Mouse (Mus musculus): Measurements from ENCODE around the gene Nfia.

Nfia gene

DNA sequence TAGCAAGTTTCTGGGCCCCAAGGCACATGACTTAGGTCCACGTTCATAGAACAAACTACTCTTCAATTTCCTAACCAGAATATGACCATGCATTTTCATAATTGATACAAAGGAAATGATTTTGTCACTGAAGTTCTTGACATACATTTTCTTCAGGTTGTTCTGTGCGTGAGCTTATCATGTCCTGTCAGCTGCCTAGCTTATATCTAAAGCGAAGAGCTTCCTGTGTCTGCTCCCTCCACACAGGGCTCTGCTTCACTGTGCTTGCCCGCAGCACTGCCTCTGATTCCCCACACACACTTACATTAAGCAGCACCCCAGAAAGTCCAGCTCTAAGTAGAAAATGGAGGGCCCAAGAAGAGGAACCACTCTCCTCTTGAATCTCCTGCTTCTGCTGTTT, 310.0 kb downstream of the Nfia start:
- no peak for DNase-seq

DNA sequence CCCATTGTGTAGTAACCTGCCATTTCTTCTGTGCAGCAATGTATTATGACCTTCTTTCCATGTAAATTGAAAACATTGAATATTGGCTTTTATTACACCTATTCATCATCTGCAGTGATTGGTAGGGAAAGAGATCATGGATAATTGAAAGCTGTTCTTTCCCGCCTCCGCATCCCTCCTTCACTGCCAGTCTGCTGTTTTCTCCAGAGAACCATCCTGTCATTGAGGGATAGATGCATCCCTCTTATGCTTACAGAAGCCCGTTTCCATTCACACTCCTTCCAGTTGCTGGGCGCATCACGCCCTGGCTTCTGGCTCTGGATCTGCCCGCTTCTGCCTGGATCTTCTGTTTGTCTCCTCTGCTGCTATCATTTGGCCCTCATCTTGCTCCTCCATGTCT, 312.5 kb downstream of the Nfia start:
- DNase-seq, result no peak

DNA sequence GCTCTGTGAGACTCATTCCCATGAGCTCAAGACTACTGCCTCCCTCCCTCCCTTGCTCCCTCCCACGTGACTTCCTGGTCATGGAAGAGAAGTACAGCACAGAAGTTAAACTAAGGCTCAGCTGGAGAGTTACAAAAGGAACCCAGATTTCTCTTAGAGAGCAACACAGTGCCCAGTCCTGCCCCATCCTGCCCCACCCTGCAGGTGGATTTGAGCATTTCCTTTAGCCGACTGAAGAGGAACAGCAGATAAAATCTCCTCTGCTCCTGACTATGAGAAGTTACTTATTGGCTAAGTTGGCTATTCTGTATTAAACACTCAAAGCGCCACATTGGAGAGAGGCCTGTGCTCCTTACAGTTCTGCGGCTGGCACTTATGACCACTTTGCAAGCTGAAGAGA, 314.4 kb downstream of the Nfia start:
- peak; percentile 50 for DNase-seq

DNA sequence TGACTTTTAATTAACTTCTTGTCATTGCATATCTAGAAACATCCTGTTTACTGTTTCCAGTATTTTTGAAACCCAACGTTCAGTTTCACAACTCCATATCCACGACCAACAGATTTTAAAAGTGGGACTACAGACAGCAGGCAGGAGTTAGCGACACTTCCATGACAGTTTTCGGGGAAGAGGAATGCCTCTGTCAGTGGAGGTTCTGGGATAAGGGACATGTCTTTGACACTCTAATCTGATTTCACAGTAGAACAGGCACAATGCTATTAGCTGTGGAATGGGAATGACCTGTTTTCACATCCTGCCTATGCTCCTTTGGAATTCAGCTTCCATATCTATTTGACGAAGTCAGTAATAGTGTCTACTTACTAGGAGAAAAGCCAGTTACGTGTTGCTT, 317.5 kb downstream of the Nfia start:
- no peak for DNase-seq

DNA sequence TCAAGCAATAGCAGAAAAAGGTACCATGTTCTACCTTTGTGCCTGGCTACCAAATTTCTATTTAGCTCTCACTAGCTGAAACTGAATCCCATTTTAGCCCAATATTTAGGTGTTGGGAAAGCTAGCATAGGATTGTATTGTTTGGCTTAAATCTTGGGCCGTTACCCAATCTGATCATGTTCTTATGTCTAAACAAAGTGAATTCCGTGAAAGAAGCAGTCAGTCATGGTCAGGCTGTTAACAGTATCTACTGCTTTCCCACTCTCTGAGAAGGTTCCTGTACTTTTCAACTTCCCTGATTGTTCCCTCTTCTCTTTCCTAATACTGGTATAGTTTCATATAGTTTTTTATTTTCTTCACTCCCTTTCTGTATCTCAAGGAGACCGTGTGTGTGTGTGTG, 318.1 kb downstream of the Nfia start:
- no peak for DNase-seq

DNA sequence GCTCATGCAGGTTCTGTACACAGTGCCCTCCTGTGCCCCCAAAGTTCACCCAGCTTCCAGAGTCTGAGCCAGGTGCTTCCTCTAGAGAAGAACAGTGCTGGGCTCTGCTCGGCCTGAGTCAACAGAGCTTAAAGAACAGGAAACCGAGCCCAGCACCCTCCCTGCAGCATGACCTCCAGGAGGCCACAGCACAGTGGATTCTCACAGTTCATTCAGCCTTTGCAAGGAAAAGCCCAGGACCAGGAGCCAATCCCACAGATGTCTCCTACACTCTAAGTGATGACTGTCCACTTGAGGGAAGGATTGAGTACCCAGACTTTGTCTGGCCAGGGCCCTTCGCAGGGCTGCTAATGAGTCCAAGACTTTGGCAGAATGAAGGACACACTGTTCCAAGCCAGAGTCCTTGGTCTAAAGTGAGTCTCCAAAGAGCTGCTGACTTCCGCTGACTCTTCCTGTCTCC, 318.9 kb downstream of the Nfia start:
- DNase-seq, result peak; percentile 69

DNA sequence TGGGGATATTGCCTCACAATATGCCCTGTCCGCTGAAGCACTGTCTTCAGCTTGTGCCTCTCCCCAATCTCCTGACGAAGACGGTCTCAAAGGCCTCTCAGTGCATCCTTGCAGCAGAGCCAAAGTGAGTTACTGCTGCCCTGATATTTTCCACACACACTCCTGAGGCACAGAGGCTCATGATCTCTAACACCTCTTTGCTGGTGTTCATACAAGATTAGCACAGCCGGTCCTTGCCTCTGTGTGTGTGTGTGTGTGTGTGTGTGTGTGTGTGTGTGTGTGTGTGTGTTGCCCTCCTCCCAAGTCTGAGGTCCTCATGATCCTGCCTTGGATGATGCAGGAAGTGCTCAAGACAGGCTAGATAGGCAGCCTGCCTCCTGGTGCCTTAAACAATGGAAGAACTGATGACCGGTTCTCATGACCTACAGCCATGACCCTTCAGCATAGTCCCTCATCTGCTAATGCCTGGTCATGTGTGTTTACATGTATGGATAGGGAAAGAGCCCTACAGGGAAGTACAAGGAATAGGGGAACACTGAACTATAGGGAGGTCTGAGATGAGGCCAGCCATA, 319.5 kb downstream of the Nfia start:
- no peak for DNase-seq

DNA sequence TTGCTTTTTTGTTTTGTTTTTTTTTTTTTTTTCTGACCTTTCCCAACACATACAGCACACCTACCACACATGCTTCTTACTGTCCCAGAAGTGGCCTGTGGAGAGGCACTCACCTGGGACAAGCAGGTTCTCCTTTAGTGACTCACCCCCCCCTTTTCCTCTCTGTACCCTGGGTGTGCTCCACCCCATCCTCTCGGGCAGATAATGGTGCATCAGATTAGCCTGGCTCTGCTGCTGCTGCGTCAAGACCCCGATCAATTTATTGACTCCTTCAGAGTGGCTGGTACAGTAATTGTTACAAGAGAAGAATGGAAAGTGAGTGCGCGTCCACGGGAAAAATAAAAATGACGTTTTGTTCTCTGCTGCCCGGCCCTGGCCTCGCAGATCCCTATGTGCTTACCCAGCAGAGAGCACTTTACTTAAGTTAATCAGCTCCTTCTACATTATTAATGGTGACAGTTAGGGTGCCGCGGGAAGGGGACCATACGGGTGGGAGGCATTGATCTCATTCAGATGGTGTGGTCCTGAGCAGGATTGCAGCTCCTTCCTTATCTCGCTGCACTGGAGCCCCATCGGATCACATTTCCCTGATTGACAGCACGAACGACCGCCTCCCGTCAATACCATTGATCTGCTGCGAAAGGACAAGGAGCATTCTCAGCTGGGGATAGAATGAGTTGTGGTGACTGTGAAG, 321.7 kb downstream of the Nfia start:
- DNase-seq, result no peak

DNA sequence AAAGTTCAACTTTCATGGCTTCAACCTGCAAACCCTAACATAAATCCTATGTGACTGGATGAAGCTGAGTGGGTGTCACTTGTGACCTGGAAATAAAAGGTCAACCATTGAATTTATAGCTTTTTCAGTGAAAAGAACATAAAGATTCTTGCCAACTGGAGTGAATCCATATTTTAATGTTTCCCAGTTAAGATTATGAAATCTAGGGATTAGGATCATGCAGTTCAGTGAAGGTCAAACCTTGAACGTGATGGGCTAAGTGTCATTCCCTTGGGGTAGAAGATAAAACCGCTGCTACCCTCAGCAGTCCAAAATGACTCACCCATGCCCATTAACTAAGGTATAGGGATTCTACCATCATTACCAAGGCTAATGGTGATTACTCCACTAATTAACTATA, 322.5 kb downstream of the Nfia start:
- no peak for DNase-seq

DNA sequence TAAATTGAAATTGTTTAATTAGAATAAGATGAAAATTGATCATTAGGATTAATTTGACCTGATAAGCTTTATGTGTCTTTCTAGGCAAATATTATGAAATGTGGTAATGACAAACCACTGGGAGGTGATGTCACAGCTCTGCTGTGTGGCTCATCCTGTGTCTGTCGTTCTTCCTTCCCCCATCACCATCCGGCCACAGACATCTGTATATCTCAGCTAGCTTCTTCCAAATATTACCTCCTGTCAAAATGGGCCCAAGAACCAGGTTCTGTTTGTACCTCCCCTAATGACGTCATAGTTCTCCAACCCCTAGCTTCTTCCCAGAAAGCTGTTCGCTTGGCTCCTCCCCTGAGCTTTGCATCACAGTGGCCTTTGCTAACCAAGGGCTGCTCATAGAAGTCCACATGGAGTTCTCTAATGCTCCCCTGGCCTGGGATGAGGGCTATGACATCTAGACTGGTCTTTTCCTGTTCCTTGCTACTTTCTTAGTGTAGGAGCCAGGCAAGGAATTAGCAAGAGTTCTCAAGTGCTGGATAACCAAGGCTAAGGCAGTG, 324.6 kb downstream of the Nfia start:
- DNase-seq, result no peak

DNA sequence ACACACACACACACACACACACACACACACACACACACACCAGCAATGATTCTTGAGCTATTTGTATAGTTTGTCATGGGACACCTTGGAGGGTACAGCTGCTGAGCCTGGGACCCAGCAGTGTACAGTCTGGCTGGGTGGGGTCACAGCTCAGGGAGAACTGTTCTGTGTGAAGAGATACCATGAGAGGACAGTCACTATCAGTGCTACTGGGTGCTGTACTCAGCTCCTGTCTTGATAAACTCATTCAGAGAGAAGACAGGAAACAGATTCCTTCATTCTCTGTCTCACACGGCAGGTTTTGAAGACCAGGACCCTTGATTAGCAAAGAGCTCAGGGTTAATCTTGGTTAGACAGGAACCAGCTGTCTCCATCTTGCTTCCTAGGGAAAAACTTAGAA, 326.1 kb downstream of the Nfia start:
- DNase-seq, result no peak

DNA sequence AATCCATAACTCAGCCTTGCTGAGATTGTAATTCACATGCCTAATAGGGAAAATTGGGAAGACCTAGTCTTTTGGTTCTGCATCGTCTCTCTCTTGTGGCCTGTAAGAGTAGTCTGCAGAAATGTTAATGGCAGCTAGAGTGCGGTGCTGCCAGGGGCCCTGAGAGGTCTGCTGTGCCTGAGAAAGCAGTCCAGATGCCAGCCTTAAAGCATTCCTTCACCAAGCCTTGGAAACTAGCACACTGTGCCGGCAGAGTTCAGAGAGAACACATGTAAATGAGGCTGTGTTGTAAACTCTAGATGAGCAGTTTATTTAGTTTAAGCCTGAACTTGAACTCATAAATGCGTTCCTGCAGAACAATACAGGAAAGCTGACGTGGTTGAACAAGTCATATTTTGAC, 326.9 kb downstream of the Nfia start:
- no peak for DNase-seq

DNA sequence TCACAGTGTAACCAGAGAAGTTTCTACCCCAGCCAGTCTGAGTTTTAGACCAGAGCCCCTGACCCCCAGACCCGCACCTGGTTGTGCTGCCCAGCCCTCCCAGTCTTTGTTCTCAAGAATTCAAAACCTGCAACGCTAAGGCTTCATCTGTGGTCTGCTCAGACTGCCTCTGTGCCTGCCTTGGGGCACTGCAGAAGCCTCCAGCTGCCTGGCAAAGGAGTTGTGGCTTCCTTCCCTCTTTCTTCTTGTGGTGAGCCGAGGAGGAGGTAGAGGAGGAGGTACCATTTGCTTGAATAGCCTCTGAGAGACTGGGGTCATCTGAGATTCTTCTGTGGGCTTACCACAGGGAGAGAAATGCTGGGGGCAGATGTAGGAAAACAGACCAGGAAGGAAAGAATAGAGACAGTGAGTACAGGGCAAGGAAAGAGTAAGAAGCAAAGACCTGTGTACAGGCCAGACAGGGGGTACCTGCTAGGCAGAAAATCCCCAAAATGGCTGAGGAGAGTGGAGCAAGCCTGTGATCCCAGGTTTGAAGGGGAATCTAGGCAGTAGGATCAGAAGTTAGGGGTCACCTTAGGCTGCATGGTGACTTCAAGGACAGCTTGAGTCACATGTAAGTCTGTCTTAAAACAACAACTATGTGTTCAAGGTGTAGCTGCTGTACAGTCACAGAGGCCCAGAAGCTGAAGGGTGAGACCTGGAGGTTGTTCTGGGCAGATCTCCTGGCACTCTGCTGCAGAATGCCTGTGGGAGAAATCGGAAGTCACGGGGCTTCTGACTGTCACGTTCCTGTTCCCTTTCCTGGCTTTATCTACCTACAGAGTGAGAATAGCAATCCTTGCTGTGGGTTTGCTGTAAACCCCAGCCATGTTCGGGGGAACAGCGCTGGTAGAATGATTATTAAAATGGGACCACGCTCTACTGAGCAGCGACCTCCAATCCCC, 328.9 kb downstream of the Nfia start:
- DNase-seq, result peak; percentile 42

DNA sequence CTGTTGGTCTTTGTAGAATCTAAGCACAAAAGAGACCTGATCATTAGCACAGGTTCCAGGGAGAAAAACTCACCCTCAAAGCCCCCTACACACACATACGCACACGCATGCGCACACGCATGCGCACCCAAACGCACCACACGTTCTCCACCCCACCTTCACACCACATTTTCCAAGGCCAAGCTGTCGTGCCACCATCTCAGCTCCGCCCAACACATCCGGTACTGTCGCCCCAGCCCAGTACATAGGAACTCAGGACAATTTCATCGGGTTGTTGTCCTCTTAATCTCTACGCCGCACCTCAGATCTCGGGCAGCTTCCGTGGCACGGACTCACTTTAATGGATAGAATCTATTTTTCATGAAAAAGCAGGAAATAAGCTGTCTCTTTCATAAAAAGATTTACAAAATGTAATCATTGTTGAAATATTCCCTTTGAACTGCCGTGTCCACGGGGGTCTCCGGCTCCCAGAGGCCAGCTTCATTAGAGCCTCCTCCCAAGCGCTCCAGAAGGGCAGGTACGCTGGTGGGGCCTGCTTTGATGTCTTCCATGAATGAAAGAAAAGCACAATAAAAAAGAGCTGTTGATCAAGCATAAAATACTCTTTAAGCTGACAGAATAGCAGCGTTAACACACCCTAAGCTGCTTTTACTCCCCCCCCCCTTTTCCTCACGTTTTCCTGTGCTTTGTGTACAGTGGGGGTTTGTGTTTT, 330.2 kb downstream of the Nfia start:
- DNase-seq, result no peak

DNA sequence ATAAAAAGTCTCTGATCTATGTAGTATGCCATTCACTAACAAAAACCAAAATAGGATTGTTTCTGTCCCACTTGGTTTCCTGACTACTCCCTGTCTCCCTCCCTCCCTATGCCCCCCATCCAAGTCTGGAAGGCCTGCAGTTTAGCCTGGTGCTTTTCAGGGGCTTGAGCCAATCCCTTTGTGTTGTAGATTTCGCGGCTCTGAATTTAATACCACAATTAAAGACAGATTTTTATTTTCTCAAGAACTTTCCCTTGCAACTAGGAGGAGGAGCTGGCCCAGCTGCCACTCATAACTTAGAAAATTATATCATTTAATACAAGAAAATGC, 330.8 kb downstream of the Nfia start:
- DNase-seq, result no peak

DNA sequence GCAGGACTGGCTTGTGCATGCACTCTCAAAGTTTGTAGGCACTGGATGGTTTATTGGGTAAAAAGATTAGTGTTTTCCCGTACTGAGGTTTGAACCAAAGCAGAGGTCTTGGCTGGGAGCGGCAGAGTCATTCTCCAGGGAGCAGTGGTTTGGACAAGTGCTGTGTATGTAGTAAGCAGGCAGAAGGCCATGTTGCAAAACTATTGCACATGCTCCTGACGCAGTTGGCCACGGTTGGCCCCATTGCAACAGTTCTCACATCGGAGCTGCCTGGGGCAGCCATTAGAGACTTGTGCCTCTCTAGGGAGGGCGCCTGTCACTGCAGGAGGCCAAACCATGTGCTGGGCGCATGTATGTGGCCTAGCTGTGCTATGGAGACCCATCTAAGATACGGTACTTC, 331.6 kb downstream of the Nfia start:
- peak; percentile 47 for DNase-seq

DNA sequence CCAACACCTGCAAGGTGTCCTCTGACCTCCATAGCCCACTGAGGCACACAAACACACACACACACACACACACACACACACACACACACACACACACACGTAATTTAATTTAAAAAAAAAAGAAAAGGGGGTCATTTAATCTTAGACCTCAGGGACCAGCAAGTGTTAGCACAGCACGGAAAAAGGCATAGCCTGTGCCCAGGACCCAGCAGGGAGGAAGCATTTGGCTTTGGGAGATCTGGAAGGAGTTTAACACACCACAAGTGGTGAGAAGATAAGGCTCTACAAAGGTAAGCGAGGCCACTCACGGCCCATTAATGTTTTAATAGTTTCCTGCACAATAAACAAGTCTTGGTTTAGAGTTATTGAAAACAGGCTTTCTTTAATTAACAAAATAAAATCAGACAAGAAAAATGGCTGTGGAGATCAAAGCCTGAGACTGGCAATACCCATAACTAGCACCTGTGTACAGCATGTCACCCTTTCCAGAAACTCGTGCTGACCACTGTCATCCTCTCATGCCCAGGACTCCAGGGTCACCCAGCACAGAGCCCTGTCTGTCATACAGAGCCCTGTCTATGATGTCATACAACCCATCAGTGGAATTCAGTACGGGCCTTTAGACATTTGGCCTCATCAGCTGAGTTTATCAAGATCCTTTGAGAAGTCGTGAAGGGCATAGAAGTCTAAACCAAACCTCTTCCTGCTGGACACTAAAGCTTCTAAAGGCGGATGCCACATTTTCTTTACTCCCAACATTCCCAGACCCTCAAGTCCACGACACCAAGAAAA, 332.6 kb downstream of the Nfia start:
- DNase-seq, result no peak

DNA sequence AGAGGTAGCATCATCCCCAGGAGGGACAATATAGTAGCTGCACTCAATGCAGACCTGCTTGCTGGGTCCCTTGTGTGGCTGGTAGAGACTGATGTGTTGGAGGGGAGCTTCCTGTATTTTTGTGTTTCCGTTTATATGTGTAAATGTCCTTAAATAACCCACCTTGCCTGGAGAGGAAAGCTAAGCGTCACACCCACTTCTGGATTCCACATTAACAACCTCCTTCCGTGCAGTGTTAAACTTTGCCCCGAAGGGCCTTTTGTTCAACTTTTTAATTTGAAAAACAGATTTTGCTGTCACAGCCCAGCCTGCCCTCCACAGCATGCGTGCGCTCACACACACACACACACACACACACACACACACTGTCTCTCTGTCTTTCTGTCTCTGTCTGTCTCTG, 333.4 kb downstream of the Nfia start:
- peak; percentile 89 for DNase-seq

DNA sequence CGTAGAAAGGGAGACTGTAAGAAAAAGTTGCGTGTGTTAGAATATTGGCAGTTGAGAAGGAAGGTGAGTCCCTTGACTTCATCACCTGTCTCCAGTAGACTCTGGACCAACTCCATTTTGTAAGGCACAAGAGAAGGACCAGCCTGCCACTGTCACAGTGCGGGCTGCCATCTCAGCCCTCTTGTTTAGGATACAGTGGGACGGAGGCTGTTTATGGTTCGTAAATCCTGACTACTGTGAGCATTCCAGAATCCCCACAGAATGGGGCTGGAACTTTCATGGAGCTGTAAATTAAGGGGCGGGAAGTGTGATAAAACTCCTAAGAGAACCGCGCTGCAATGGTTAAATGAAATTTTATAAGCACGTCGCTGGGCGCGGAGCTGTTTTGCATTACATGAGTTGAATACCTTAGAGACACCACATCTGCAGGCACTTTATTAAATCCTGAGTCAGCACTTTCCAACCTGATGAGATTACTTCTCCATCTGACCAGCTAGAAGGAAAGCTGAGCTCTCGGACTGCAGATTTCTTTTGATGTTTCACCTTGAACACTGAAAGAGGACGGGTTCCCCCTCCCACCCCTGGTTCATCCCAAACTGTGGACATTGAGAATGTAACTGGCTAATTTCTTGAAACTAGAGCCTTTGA, 334.0 kb downstream of the Nfia start:
- DNase-seq, result no peak

DNA sequence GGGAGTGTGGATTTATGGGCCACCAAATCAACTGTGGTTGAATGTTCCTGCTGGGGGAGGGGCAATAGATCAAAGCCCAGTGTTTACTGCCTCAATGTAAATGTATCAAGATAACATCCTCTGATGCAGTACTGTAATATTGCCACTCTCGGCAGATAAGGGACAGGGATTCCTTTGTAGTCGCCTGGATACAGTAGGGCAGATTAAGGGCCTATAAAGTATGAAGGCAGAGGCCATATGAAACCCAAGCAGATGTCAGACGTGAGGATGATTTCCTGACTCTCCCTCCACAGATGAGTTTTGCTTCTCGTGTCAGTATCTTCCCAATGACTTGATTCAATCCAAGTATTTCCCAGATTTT, 334.5 kb downstream of the Nfia start:
- DNase-seq, result no peak

DNA sequence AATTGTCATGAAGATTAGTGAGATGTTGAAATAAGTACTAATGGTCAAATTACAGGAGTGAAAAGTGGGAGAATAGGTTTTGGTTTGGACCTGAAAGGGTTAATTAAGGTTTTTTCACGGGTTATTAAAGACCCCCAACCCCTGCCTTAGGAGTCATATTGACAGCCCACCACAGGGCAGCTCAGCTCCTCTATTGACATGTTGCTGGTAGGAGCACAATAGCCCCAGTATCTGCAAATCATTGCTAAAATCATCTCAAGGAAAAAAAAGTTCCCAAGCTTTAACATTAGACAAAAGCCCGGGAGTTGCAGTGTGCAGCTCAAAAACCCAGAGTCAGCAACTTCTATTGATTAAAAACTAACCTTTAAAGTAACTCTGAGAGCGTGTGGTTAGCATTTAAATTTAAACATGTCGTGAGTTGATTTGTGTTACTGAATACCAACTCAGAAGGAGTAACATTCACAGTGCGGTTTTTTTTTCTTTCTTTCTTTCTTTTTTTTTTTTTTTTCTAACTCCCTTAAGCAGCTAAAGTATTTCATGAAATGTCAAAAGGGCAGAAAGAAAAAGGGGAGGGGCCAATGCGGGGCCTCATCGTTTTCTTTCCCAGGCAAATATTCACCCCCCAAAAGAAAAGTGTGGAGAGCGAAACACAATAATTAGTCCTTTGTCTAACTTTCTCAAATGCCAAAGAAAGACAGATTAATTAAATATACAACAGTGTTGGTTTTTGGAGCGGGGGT, 335.6 kb downstream of the Nfia start:
- peak; percentile 44 for DNase-seq
